Mouse (Mus musculus): ENCODE data around the gene Psap. TPM values are rescaled to one million over a fixed set of nuclear protein-coding genes. Genes with fewer than 3 reads are reported as not detected.

Gene Psap
- total and polyA plus RNA-seq, 3 experiments, result 35.8 to 103 (median 74.8) TPM

DNA sequence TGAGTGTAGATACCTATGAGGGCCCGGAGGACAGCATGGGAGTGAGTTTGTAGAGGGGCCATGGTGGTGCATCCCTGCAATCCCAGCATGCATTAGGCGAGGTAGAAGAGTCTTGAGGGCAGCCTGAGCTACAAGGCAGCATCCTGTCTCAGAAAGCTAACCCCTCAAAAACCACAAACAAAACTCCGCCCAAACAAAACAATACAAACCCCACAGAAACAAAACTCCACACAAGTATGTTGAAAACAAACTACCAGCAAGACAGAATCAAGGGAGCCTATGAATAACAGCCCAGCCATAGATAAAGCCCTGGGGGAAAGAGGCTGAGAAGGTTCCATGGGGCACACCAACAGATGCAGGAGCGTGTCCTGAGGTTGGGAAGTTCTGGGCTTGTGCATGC, 68.6 kb downstream of the Psap start:
- Histone ChIP-seq H3K9me3 (replicated peaks) (no peaks in the 10 kb centered on the region), H3K4me1 (ENCODE audit: insufficient read depth, low read depth, low read length) (peaks cover 19% of the 10 kb centered on the region), H3K4me3 (ENCODE audit: low read depth, low read length) (no peak overlapping the region), H3K27me3 (ENCODE audit: insufficient read depth, low read length) (no peaks in the 10 kb centered on the region), H3K36me3 (replicated peaks) (no peaks in the 10 kb centered on the region)
- no peak for TF ChIP-seq CTCF (IDR thresholded peaks at IDR 0.05; ENCODE audit: low read depth, low read length)
- TF ChIP-seq GATA1 (IDR thresholded peaks at IDR 0.05; ENCODE audit: borderline replicate concordance, low read length), result no peak
- no peak for TF ChIP-seq TAL1 (conservative IDR thresholded peaks at IDR 0.05; ENCODE audit: low read depth, low read length)
- TF ChIP-seq POLR2AphosphoS5 (IDR thresholded peaks at IDR 0.05; ENCODE audit: insufficient replicate concordance, low read depth, low read length), result no peak
- no peak for TF ChIP-seq GATA2 (IDR thresholded peaks at IDR 0.05; ENCODE audit: borderline replicate concordance, low read depth, low read length)
- no peak for ATAC-seq (ENCODE audit: extremely low read depth, insufficient number of reproducible peaks, low FRiP score, poor library complexity, severe bottlenecking)
- DNase-seq (ENCODE audit: low spot score), result no peak

DNA sequence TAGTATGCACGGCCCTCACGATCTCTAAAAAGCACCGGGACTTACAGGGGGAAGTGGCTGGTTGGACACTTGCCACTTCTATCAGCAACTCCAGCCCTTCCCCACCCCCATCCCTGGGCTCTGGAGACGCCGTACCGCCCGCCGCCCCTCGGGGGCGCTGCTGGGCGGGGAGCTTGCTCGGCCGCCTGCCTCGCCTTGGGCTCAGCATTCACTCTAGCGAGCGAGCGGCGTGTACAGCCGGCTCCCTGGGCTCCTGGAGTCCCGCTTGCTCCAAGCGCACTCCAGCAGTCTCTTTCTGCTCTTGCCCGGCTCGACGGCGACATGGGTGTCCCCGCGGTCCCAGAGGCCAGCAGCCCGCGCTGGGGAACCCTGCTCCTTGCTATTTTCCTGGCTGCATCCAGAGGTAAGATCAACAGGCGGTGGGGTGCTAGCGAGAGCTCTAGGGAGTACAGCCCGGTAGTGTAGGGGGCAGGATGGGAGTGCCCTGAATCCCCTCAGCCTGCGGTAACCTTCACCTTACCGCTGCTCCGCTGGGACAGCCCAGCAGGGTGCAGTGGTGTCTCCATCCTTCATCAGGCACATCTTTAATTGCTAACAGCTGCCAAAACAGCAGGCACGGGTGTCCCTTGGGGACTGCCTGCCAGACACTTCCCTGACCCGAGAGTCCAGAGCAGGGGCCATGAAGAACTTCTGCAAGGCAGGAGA, 69.4 kb downstream of the Psap start, which contains the start of gene Vsir:
Vsir (plus strand) TSS at position 151 of the 705 bp plus-strand sequence.
- H3K4me3 ChIP-seq (ENCODE audit: low read depth, low read length), result no peak within 1 kb of the TSS
- TF ChIP-seq CTCF (IDR thresholded peaks at IDR 0.05; ENCODE audit: low read depth, low read length) (no peak), POLR2AphosphoS5 (IDR thresholded peaks at IDR 0.05; ENCODE audit: insufficient replicate concordance, low read depth, low read length) (no peak), GATA1 (IDR thresholded peaks at IDR 0.05; ENCODE audit: borderline replicate concordance, low read length) (no peak), TAL1 (conservative IDR thresholded peaks at IDR 0.05; ENCODE audit: low read depth, low read length) (no peak), GATA2 (IDR thresholded peaks at IDR 0.05; ENCODE audit: borderline replicate concordance, low read depth, low read length) (no peak)
- no peak for ATAC-seq (ENCODE audit: extremely low read depth, insufficient number of reproducible peaks, low FRiP score, poor library complexity, severe bottlenecking)
- no peaks in the 10 kb centered on the region for H3K27me3 ChIP-seq (ENCODE audit: insufficient read depth, low read length)
- no peaks in the 10 kb centered on the region for H3K9me3 ChIP-seq (replicated peaks)
- DNase-seq (ENCODE audit: low spot score), result no peak
- peaks cover 19% of the 10 kb centered on the region for H3K4me1 ChIP-seq (ENCODE audit: insufficient read depth, low read depth, low read length)
- no peaks in the 10 kb centered on the region for H3K36me3 ChIP-seq (replicated peaks)

DNA sequence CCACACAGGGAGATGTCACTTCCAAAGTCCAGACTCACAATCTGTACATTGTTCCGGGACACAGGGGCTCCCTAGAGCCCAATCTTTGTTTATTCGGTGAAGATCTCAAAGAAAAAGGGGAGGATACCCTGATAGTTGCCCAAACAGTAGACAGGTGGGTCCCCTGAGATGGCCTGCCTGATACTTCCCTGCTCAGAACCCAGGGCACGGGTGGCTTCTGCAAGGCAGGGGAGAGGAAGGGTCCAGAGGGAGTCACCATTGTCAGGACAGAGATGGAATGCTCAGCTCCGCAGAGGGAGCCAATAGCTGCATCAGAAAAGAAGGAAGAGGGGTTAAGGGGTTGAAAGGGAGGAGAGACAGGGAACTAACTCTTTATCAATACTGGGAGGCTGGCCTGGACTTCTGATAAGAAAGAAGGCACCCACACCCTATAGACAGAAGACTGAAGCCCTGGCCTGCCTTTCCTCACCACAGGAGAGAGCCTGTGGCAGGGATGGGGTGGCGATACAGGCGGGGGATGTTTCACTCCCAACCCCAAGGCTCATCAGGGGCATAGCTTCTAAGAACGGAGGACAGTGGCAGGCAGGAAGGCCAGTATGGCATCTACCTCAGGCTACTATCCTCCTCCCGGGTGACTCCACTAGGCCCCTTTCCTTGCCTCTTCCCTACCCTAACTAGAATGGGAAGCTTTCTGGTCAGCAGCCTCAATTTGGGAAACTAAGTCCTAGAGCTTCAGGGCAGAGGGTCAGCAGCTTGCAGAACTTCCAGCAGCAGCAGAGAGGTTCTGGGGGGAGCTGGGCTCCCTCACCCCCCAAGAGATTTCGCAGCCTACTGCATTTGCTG, 70.6 kb downstream of the Psap start:
- no peaks in the 10 kb centered on the region for H3K27me3 ChIP-seq (ENCODE audit: insufficient read depth, low read length)
- peak; percentile 22; the same call in 1 of the 2 replicates for ATAC-seq (ENCODE audit: extremely low read depth, insufficient number of reproducible peaks, low FRiP score, poor library complexity, severe bottlenecking)
- peaks cover 19% of the 10 kb centered on the region for H3K4me1 ChIP-seq (ENCODE audit: insufficient read depth, low read depth, low read length)
- no peak overlapping the region for H3K4me3 ChIP-seq (ENCODE audit: low read depth, low read length)
- TF ChIP-seq TAL1 (conservative IDR thresholded peaks at IDR 0.05; ENCODE audit: low read depth, low read length) (no peak), CTCF (IDR thresholded peaks at IDR 0.05; ENCODE audit: low read depth, low read length) (no peak), GATA1 (IDR thresholded peaks at IDR 0.05; ENCODE audit: borderline replicate concordance, low read length) (no peak), POLR2AphosphoS5 (IDR thresholded peaks at IDR 0.05; ENCODE audit: insufficient replicate concordance, low read depth, low read length) (no peak), GATA2 (IDR thresholded peaks at IDR 0.05; ENCODE audit: borderline replicate concordance, low read depth, low read length) (no peak)
- no peaks in the 10 kb centered on the region for H3K9me3 ChIP-seq (replicated peaks)
- no peak for DNase-seq (ENCODE audit: low spot score)
- no peaks in the 10 kb centered on the region for H3K36me3 ChIP-seq (replicated peaks)

DNA sequence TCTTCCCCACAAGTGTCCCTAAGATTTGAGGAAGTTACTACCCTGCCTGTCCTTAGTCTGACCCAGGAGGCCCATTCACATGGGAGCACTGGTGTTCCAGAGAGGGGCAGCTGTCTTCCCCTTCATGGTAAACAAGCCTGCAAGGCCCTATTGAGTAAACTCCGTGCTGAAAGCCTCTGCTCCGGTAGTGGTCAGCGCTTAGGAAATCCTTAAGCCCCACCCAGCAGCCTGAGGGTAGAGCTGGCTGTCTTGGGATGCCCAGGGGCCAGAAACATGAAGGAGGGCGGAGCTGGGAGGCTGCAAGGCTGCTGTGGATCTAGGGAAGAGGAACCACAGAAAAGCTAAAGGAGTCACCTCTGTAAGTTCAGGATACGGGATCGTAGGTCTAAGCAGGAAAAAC, 71.6 kb downstream of the Psap start:
- DNase-seq (ENCODE audit: low spot score) (no peak), ATAC-seq (ENCODE audit: extremely low read depth, insufficient number of reproducible peaks, low FRiP score, poor library complexity, severe bottlenecking) (no peak)
- no peaks in the 10 kb centered on the region for H3K27me3 ChIP-seq (ENCODE audit: insufficient read depth, low read length)
- TF ChIP-seq POLR2AphosphoS5 (IDR thresholded peaks at IDR 0.05; ENCODE audit: insufficient replicate concordance, low read depth, low read length), result no peak
- TF ChIP-seq GATA1 (IDR thresholded peaks at IDR 0.05; ENCODE audit: borderline replicate concordance, low read length), result no peak
- no peak for TF ChIP-seq CTCF (IDR thresholded peaks at IDR 0.05; ENCODE audit: low read depth, low read length)
- TF ChIP-seq GATA2 (IDR thresholded peaks at IDR 0.05; ENCODE audit: borderline replicate concordance, low read depth, low read length), result no peak
- TF ChIP-seq TAL1 (conservative IDR thresholded peaks at IDR 0.05; ENCODE audit: low read depth, low read length), result no peak
- no peak overlapping the region for H3K4me3 ChIP-seq (ENCODE audit: low read depth, low read length)
- H3K9me3 ChIP-seq (replicated peaks), result no peaks in the 10 kb centered on the region
- peaks cover 19% of the 10 kb centered on the region for H3K4me1 ChIP-seq (ENCODE audit: insufficient read depth, low read depth, low read length)
- H3K36me3 ChIP-seq (replicated peaks), result no peaks in the 10 kb centered on the region

DNA sequence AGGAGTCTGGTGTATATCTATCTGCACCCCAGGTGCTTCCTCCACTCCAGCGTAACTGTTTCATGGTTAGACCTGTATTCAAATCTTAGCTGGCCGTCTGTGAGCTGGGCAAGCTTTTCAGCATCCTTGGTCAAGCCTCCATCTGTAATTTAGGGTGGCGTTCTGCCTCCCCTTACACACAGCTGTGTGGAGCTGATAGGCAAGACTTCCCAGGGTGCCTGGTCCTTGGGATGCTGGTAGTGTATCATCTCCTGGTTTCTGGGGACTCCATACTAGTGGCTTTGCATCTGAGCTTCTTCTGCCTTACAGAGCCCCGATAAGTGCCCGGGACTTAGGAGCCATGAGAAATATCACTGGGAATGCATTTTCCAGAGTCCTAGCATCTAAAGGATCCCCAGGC, 72.2 kb downstream of the Psap start:
- H3K4me3 ChIP-seq (ENCODE audit: low read depth, low read length), result no peak overlapping the region
- H3K36me3 ChIP-seq (replicated peaks), result no peaks in the 10 kb centered on the region
- H3K4me1 ChIP-seq (ENCODE audit: insufficient read depth, low read depth, low read length), result peaks cover 19% of the 10 kb centered on the region

DNA sequence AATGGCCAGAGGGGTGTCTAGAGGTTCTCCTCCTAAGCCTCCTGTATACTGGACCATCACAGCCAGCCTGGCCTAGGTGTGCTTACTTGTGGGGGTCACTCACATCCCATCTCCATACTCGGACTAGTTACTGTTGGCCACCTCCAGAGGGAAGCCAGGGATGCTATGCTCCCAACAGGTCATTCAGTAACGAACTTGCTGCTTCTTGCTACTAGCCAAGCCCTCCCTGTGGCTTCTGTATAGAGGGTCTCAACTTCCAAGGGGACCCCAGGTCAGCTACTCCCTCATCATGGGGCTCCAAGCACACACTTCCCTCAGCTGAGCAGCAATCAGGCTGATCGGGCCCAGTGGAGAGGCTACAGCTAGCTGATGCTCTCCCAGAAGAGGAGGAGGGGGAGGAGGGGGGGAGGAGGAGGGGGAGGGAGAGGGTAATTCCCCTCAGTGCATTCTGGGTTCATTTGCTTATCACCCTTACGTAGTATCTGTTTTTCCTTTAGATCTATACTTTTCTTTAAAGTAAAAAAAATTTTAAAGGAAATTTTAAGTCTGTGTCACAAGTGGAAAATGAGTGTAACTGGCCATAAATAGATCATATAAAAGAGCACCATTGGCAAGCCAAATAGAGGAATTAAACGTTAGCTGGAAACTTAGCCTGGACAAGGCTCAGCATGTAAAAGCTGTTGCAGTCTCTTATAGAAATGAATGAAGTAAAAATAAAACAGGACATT, 72.8 kb downstream of the Psap start:
- H3K27me3 ChIP-seq (ENCODE audit: insufficient read depth, low read length), result no peaks in the 10 kb centered on the region
- no peak overlapping the region; the same call in 1 of the 2 replicates for H3K4me3 ChIP-seq (ENCODE audit: low read depth, low read length)
- ATAC-seq (ENCODE audit: extremely low read depth, insufficient number of reproducible peaks, low FRiP score, poor library complexity, severe bottlenecking) (no peak), DNase-seq (ENCODE audit: low spot score) (no peak)
- TF ChIP-seq GATA2 (IDR thresholded peaks at IDR 0.05; ENCODE audit: borderline replicate concordance, low read depth, low read length) (no peak), GATA1 (IDR thresholded peaks at IDR 0.05; ENCODE audit: borderline replicate concordance, low read length) (no peak), TAL1 (conservative IDR thresholded peaks at IDR 0.05; ENCODE audit: low read depth, low read length) (no peak), POLR2AphosphoS5 (IDR thresholded peaks at IDR 0.05; ENCODE audit: insufficient replicate concordance, low read depth, low read length) (no peak), CTCF (IDR thresholded peaks at IDR 0.05; ENCODE audit: low read depth, low read length) (no peak)
- H3K36me3 ChIP-seq (replicated peaks), result no peaks in the 10 kb centered on the region
- H3K4me1 ChIP-seq (ENCODE audit: insufficient read depth, low read depth, low read length), result peaks cover 19% of the 10 kb centered on the region
- H3K9me3 ChIP-seq (replicated peaks), result no peaks in the 10 kb centered on the region

More for the DNA sequence above, 72.2 kb downstream of the Psap start:
- Histone ChIP-seq H3K9me3 (replicated peaks) (no peaks in the 10 kb centered on the region), H3K27me3 (ENCODE audit: insufficient read depth, low read length) (no peaks in the 10 kb centered on the region)
- no peak for ATAC-seq (ENCODE audit: extremely low read depth, insufficient number of reproducible peaks, low FRiP score, poor library complexity, severe bottlenecking)
- DNase-seq (ENCODE audit: low spot score), result no peak
- TF ChIP-seq CTCF (IDR thresholded peaks at IDR 0.05; ENCODE audit: low read depth, low read length), result no peak
